Mouse (Mus musculus) small intestine, adult 2 months (tissue): ENCODE results near the gene Bcl11a.

Experiments
- CTCF ChIP-seq: fragments of 200-500 bp; IDR thresholded peaks from 2 replicates; pipeline ENCODE4 v1.5.1; 2012; ENCODE audit warnings: low read depth, mild to moderate bottlenecking, control low read depth, inconsistent platforms, low read length, moderate library complexity, mixed read lengths; ENCODE audit not compliant: insufficient replicate concordance, insufficient read length; ENCODE audit errors: extremely low read depth
- POLR2A ChIP-seq: fragments of 200-500 bp; IDR thresholded peaks from 2 replicates; pipeline ENCODE4 v1.6.1; 2012; ENCODE audit warnings: low read depth, mild to moderate bottlenecking, control low read depth, inconsistent platforms, low read length, moderate library complexity

- TF ChIP-seq POLR2A (no peak), CTCF (no peak)
These were observed 68.2 kb downstream of the Bcl11a start for GRCm38 (mm10) chr11:24146034-24146433.
